Mouse (Mus musculus) heart, embryonic 14.5 days (tissue): ENCODE results near the gene Ctnnd2. TPM values are rescaled to one million over a fixed set of nuclear protein-coding genes. Genes with fewer than 3 reads are reported as not detected.

Experiments
- ATAC-seq: fragments of 200-750 bp; cut with Nextera tagmentation; 2 replicates; pipeline ENCODE4 v1.8.0; 2017; ENCODE audit warnings: low read depth, moderate TSS enrichment; ENCODE audit not compliant: insufficient number of reproducible peaks, insufficient read depth, low FRiP score
- H3K27ac ChIP-seq, 2 experiments: fragments of 200-500 bp in 1 of 2; fragments of 300-500 bp in 1 of 2; sonication (generic) in 1 of 2; replicated peaks in 1 of 2; 2 replicates each; pipeline ENCODE4 v1.5.1; 2012 to 2014; ENCODE audit warnings: low read depth in 2 of 2, low read length in 2 of 2, control low read depth in 1 of 2, mild to moderate bottlenecking in 1 of 2, mixed read lengths in 1 of 2; ENCODE audit not compliant: control insufficient read depth in 1 of 2, insufficient read depth in 1 of 2
- H3K27me3 ChIP-seq: fragments of 300-500 bp; sonication (generic); 2 replicates; pipeline ENCODE4 v1.6.1; 2014; ENCODE audit warnings: mild to moderate bottlenecking, low read length, control low read depth; ENCODE audit not compliant: control insufficient read depth, insufficient read depth
- H3K36me3 ChIP-seq: fragments of 300-500 bp; sonication (generic); 2 replicates; pipeline ENCODE4 v1.6.1; 2014; ENCODE audit warnings: mild to moderate bottlenecking, control low read depth, low read length, mixed read lengths; ENCODE audit not compliant: control insufficient read depth, insufficient read depth
- H3K4me1 ChIP-seq, 2 experiments: fragments of 200-500 bp in 1 of 2; fragments of 300-500 bp in 1 of 2; sonication (generic) in 1 of 2; 2 replicates each; pipeline ENCODE4 v1.6.1; 2012 to 2014; ENCODE audit warnings: low read length in 2 of 2, control low read depth in 1 of 2, mixed read lengths in 1 of 2; ENCODE audit not compliant: control insufficient read depth in 2 of 2, insufficient read depth in 2 of 2
- H3K4me2 ChIP-seq: fragments of 300-500 bp; sonication (generic); 2 replicates; pipeline ENCODE4 v1.6.1; 2014; ENCODE audit warnings: mild to moderate bottlenecking, low read length
- H3K4me3 ChIP-seq, 2 experiments: fragments of 200-500 bp in 1 of 2; fragments of 300-500 bp in 1 of 2; sonication (generic) in 1 of 2; 2 replicates each; pipeline ENCODE4 v1.5.1; 2012 to 2014; ENCODE audit warnings: low read length in 2 of 2, mild to moderate bottlenecking in 2 of 2, control low read depth in 1 of 2, low read depth in 1 of 2, moderate library complexity in 1 of 2; ENCODE audit not compliant: control insufficient read depth in 1 of 2, insufficient read depth in 1 of 2
- H3K9ac ChIP-seq: fragments of 300-500 bp; sonication (generic); 2 replicates; pipeline ENCODE4 v1.6.1; 2014; ENCODE audit warnings: mild to moderate bottlenecking, low read length
- H3K9me3 ChIP-seq: fragments of 300-500 bp; sonication (generic); 2 replicates; pipeline ENCODE4 v1.6.1; 2016; ENCODE audit warnings: low read length, control low read depth; ENCODE audit not compliant: control insufficient read depth
- WGBS: fragments of 180-500 bp; shearing (Covaris S2); extraction: QIAGEN DNeasy Blood & Tissue Kit; methylation state at CpG from one replicate; pipeline ENCODE4 v1.1.7; 2014; 5-methylcytosine and 5-hydroxymethylcytosine counted together
- polyA plus RNA-seq: library from polyadenylated mRNA; unstranded; fragments of >200 nt; fragmentation: Nextera tagmentation; extraction: Ambion mirVana; gene quantifications from 2 replicates; pipeline ENCODE4 v1.2.1, GENCODE M21; 2014

The Ctnnd2 gene
- polyA plus RNA-seq, 1 experiment from 2014 or later = 0.61 TPM

DNA sequence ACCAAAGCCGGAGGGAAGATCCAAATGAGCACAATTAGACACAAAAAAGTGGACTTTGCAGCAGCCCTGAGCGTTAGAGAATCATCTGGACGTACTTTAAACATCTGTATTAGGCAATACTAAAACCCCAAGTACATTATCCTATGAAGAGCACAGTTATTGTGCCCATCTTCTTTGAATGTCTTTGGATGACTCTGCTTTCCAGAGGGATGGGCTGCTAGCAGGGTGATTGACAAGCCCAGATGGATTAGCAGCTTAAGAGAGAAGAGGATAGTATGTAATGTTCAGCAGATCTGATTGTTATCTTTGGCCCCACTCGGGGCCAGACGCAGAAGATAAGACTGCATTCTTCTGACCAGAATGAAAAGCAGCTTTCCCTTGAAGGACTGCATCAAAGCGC is 214.9 kb downstream of the Ctnnd2 start:
- no peak overlapping the region for H3K27ac ChIP-seq
- no peak for ATAC-seq
- WGBS = 48% methylated on average over 6 of the region's 6 CpGs
- no peaks in the 10 kb centered on the region for H3K27me3 ChIP-seq
- no peaks in the 10 kb centered on the region for H3K9me3 ChIP-seq
- H3K36me3 ChIP-seq = no peaks in the 10 kb centered on the region
- H3K4me2 ChIP-seq = no peak overlapping the region
- no peak overlapping the region for H3K9ac ChIP-seq
- H3K4me3 ChIP-seq = no peak overlapping the region
- peaks cover 3 to 4% of the 10 kb centered on the region in 2 experiments; a peak in 2 of 4 replicates for H3K4me1 ChIP-seq

DNA sequence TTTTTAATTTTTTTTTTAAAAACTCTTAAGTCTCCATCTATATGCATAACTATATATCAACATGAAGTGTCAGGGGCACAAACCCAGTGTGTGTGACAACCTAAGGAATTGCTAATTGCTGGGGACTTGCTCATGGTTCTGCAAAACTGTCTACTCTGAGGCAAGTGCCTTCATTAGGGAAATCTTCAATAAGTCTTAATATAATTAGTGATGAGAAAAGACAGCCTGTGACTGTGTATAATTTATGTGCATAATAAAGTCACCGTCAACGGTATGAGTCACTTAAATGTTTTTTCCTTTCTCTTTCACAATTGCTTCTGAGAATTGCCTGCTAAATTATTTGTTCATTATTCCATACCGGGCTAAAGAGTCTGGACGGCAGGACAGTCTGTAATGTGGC is 228.7 kb downstream of the Ctnnd2 start:
- Histone ChIP-seq H3K4me3 (no peak overlapping the region), H3K4me2 (no peak overlapping the region), H3K9me3 (no peaks in the 10 kb centered on the region), H3K4me1 (no peaks in the 10 kb centered on the region), H3K27ac (no peak overlapping the region), H3K9ac (no peak overlapping the region), H3K27me3 (no peaks in the 10 kb centered on the region), H3K36me3 (no peaks in the 10 kb centered on the region)
- ATAC-seq = no peak
- WGBS = 85% methylated on average over 4 of the region's 4 CpGs

DNA sequence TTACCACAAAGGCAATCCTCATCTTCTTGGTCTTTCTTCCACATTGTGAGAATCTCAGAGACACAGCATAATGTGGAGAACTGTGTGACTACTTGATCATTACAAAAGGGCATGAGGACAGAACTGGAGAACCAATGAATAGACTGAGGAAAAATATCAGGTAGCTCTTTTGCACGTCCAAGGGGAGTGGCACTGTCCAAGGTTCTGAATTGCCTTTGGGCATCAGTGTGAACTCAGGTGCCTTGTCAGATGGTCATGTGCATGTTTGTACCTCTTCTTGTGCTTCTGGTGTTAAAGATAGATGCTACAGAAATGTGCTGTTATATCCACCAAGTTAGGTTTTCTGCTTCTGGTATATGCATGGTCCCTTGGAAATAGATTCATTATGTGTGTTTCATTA is 233.9 kb downstream of the Ctnnd2 start:
- no peak overlapping the region for H3K4me2 ChIP-seq
- H3K27me3 ChIP-seq = no peaks in the 10 kb centered on the region
- H3K9ac ChIP-seq = no peak overlapping the region
- H3K9me3 ChIP-seq = no peaks in the 10 kb centered on the region
- H3K36me3 ChIP-seq = no peaks in the 10 kb centered on the region
- WGBS = 0% methylated on average over 1 of the region's 1 CpGs
- no peak for ATAC-seq
- H3K4me1 ChIP-seq = no peaks in the 10 kb centered on the region
- H3K27ac ChIP-seq = no peak overlapping the region
- no peak overlapping the region for H3K4me3 ChIP-seq

DNA sequence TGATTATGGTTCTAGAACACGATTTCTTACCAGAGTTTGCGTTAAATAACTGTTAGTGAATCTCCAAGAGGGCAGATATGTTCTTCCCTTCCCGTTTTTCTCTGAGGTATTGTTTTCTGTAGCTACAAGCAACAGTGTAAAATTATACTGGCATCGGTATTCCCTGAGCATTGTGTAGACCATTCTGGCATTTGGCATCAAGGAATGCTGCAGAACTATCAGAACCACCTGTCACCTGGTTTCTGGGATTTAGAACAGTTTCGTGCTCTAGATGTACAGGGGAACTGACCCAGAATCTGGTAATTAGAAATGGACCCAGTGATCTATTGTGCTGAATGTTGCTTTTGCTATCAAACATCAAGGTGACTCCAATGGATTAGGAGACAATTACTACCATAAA is 250.8 kb downstream of the Ctnnd2 start:
- no peaks in the 10 kb centered on the region for H3K4me1 ChIP-seq
- WGBS = 84% methylated on average over 5 of the region's 5 CpGs

DNA sequence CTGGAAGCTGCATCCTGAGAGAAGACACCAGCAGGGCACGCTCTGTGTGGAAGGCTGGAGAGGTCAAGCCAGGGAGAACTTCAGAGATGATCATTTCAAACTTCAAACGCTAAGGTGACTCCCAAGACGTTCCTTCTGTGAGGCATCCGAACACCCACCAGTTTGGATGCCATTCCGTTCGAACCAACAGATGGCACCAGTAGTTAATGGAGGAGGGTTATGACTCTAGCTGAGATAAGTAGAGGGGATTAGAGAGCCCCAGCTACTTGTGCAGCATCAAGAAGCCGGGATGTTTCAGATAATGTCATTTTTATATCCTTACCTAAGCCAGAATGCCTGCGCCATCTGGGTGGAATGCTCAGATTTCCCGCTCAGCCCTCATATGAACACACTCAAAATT is 251.9 kb downstream of the Ctnnd2 start:
- Histone ChIP-seq H3K27ac (no peak overlapping the region), H3K9me3 (no peaks in the 10 kb centered on the region), H3K27me3 (no peaks in the 10 kb centered on the region), H3K9ac (no peak overlapping the region), H3K4me1 (no peaks in the 10 kb centered on the region), H3K4me3 (no peak overlapping the region), H3K4me2 (no peak overlapping the region), H3K36me3 (no peaks in the 10 kb centered on the region)
- 57% methylated on average over 9 of the region's 9 CpGs for WGBS
- no peak for ATAC-seq

More for the DNA sequence above, 250.8 kb downstream of the Ctnnd2 start:
- no peaks in the 10 kb centered on the region for H3K9me3 ChIP-seq
- H3K9ac ChIP-seq = no peak overlapping the region
- no peak for ATAC-seq
- no peak overlapping the region for H3K4me3 ChIP-seq
- no peak overlapping the region for H3K27ac ChIP-seq
- no peak overlapping the region for H3K4me2 ChIP-seq
- H3K36me3 ChIP-seq = no peaks in the 10 kb centered on the region
- no peaks in the 10 kb centered on the region for H3K27me3 ChIP-seq

DNA sequence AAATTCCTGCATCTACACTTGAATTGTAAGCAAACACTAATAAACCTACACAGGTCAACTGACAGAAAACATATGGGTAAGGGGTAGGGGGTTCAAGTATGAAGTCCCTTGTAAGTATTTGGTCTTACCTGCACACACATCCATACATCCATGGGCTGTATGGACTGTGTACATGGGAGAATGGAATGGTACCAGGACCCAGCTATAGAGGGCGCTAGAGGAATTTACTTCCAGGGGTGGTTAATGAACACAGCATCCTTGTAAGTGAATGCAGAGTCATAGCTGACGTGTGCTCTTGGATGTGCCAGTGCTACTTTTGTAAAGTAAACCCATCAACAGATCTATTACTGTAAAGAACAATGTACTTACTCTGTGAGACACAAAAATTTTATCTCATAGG is 254.9 kb downstream of the Ctnnd2 start:
- H3K9me3 ChIP-seq = no peaks in the 10 kb centered on the region
- no peak overlapping the region for H3K27ac ChIP-seq
- no peaks in the 10 kb centered on the region for H3K27me3 ChIP-seq
- H3K9ac ChIP-seq = no peak overlapping the region
- no peak for ATAC-seq
- H3K4me1 ChIP-seq = no peaks in the 10 kb centered on the region
- no peaks in the 10 kb centered on the region for H3K36me3 ChIP-seq
- 27% methylated on average over 2 of the region's 2 CpGs for WGBS
- no peak overlapping the region for H3K4me3 ChIP-seq
- H3K4me2 ChIP-seq = no peak overlapping the region

DNA sequence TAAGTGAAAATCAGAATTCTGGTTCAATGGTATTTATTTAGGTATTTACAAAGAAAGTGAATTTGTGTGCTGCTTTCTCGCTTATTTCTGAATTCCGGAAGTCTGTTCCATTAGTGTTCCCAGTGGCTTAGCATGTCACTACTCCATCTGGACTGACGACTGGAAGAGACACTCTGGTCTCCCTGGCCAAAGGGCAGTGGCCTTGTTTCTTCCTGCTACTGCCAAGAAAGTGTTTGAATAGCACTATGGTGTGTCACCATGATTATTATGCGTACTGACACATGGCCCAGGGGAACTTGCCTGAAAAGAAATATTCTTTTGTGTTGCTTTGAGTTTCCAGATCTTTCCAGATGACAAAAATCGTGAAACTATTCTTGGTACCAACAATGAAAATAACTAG is 266.7 kb downstream of the Ctnnd2 start:
- ATAC-seq = no peak
- H3K27ac ChIP-seq = no peak overlapping the region
- H3K4me3 ChIP-seq = no peak overlapping the region
- H3K4me1 ChIP-seq = no peaks in the 10 kb centered on the region
- no peaks in the 10 kb centered on the region for H3K9me3 ChIP-seq
- no peak overlapping the region for H3K9ac ChIP-seq
- no peaks in the 10 kb centered on the region for H3K36me3 ChIP-seq
- 75% methylated on average over 5 of the region's 5 CpGs for WGBS
- H3K27me3 ChIP-seq = no peaks in the 10 kb centered on the region
- no peak overlapping the region for H3K4me2 ChIP-seq

DNA sequence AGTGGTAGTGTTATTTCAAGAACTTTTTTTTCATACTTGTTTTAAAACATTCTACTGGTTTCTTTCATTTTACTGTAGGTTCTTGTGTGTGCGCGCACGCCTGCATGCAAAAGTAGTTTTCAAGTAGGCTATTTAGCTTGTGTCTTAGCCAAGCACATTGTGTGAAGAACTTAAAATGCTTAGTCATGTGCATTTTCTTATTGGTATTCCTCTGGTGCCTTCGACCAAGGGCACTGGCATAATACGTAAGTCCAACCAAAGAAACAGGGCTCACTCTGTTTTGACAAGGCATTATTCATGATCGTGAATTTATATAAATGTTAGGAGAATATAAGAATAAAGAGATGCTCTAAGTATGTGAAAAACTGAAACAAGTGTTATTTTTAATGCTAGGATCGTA is 278.4 kb downstream of the Ctnnd2 start:
- Histone ChIP-seq H3K36me3 (no peaks in the 10 kb centered on the region), H3K27ac (no peak overlapping the region), H3K4me2 (no peak overlapping the region), H3K9ac (no peak overlapping the region), H3K4me3 (no peak overlapping the region), H3K4me1 (no peaks in the 10 kb centered on the region), H3K27me3 (no peaks in the 10 kb centered on the region), H3K9me3 (no peaks in the 10 kb centered on the region)
- ATAC-seq = no peak
- WGBS = 88% methylated on average over 7 of the region's 7 CpGs
